Mouse (Mus musculus) heart, embryonic 14.5 days (tissue): ENCODE measurements around the gene Ralgapa2. TPM values are rescaled to one million over a fixed set of nuclear protein-coding genes. Genes with fewer than 3 reads are reported as not detected.

Experiments used
- ATAC-seq: fragments of 200-750 bp; cut with Nextera tagmentation; 2 replicates; pipeline ENCODE4 v1.8.0; 2017; ENCODE audit warnings: low read depth, moderate TSS enrichment; ENCODE audit not compliant: insufficient number of reproducible peaks, insufficient read depth, low FRiP score
- H3K27ac ChIP-seq, 2 experiments: fragments of 200-500 bp in 1 of 2; fragments of 300-500 bp in 1 of 2; sonication (generic) in 1 of 2; replicated peaks in 1 of 2; 2 replicates each; pipeline ENCODE4 v1.5.1; 2012 to 2014; ENCODE audit warnings: low read depth in 2 of 2, low read length in 2 of 2, control low read depth in 1 of 2, mild to moderate bottlenecking in 1 of 2, mixed read lengths in 1 of 2; ENCODE audit not compliant: control insufficient read depth in 1 of 2, insufficient read depth in 1 of 2
- H3K27me3 ChIP-seq: fragments of 300-500 bp; sonication (generic); 2 replicates; pipeline ENCODE4 v1.6.1; 2014; ENCODE audit warnings: mild to moderate bottlenecking, low read length, control low read depth; ENCODE audit not compliant: control insufficient read depth, insufficient read depth
- H3K36me3 ChIP-seq: fragments of 300-500 bp; sonication (generic); 2 replicates; pipeline ENCODE4 v1.6.1; 2014; ENCODE audit warnings: mild to moderate bottlenecking, control low read depth, low read length, mixed read lengths; ENCODE audit not compliant: control insufficient read depth, insufficient read depth
- H3K4me1 ChIP-seq, 2 experiments: fragments of 200-500 bp in 1 of 2; fragments of 300-500 bp in 1 of 2; sonication (generic) in 1 of 2; 2 replicates each; pipeline ENCODE4 v1.6.1; 2012 to 2014; ENCODE audit warnings: low read length in 2 of 2, control low read depth in 1 of 2, mixed read lengths in 1 of 2; ENCODE audit not compliant: control insufficient read depth in 2 of 2, insufficient read depth in 2 of 2
- H3K4me2 ChIP-seq: fragments of 300-500 bp; sonication (generic); 2 replicates; pipeline ENCODE4 v1.6.1; 2014; ENCODE audit warnings: mild to moderate bottlenecking, low read length
- H3K4me3 ChIP-seq, 2 experiments: fragments of 200-500 bp in 1 of 2; fragments of 300-500 bp in 1 of 2; sonication (generic) in 1 of 2; 2 replicates each; pipeline ENCODE4 v1.5.1; 2012 to 2014; ENCODE audit warnings: low read length in 2 of 2, mild to moderate bottlenecking in 2 of 2, control low read depth in 1 of 2, low read depth in 1 of 2, moderate library complexity in 1 of 2; ENCODE audit not compliant: control insufficient read depth in 1 of 2, insufficient read depth in 1 of 2
- H3K9ac ChIP-seq: fragments of 300-500 bp; sonication (generic); 2 replicates; pipeline ENCODE4 v1.6.1; 2014; ENCODE audit warnings: mild to moderate bottlenecking, low read length
- H3K9me3 ChIP-seq: fragments of 300-500 bp; sonication (generic); 2 replicates; pipeline ENCODE4 v1.6.1; 2016; ENCODE audit warnings: low read length, control low read depth; ENCODE audit not compliant: control insufficient read depth
- WGBS: fragments of 180-500 bp; shearing (Covaris S2); extraction: QIAGEN DNeasy Blood & Tissue Kit; methylation state at CpG from one replicate; pipeline ENCODE4 v1.1.7; 2014; 5-methylcytosine and 5-hydroxymethylcytosine counted together
- polyA plus RNA-seq: library from polyadenylated mRNA; unstranded; fragments of >200 nt; fragmentation: Nextera tagmentation; extraction: Ambion mirVana; gene quantifications from 2 replicates; pipeline ENCODE4 v1.2.1, GENCODE M21; 2014

The Ralgapa2 gene
- polyA plus RNA-seq, 1 experiment from 2014 or later, result 11.0 TPM

- no peaks in the 10 kb centered on the region for H3K27me3 ChIP-seq
- H3K36me3 ChIP-seq, result peaks cover 12% of the 10 kb centered on the region
- no peak overlapping the region for H3K4me3 ChIP-seq
- H3K4me2 ChIP-seq, result no peak overlapping the region
- no peaks in the 10 kb centered on the region for H3K9me3 ChIP-seq
- H3K9ac ChIP-seq, result no peak overlapping the region
- H3K27ac ChIP-seq, result no peak overlapping the region
- ATAC-seq, result no peak
- WGBS, result 33% methylated on average over 8 of the region's 8 CpGs
- peaks cover 0 to 5% of the 10 kb centered on the region in 2 experiments; a peak in 1 of 4 replicates for H3K4me1 ChIP-seq
Measured at GRCm38 (mm10) chr2:146414484-146415291, 97.5 kb downstream of the Ralgapa2 start.

GRCm38 (mm10) chr2:146412733-146413132 lies 99.4 kb downstream of the Ralgapa2 start:
- H3K4me2 ChIP-seq, result no peak overlapping the region
- H3K9me3 ChIP-seq, result no peaks in the 10 kb centered on the region
- no peak overlapping the region for H3K9ac ChIP-seq
- H3K4me3 ChIP-seq, result no peak overlapping the region
- peaks cover 14% of the 10 kb centered on the region for H3K36me3 ChIP-seq
- H3K27ac ChIP-seq, result no peak overlapping the region
- WGBS, result 33% methylated on average over 9 of the region's 9 CpGs
- peaks cover 0 to 5% of the 10 kb centered on the region in 2 experiments; a peak in 1 of 4 replicates for H3K4me1 ChIP-seq
- ATAC-seq, result no peak
- H3K27me3 ChIP-seq, result no peaks in the 10 kb centered on the region

- no peak for ATAC-seq
- WGBS, result 80% methylated on average over 5 of the region's 5 CpGs
Measured at GRCm38 (mm10) chr2:146411904-146412303, 100.2 kb downstream of the Ralgapa2 start.

GRCm38 (mm10) chr2:146407078-146407477 lies 105.1 kb downstream of the Ralgapa2 start:
- ATAC-seq, result no peak
- H3K4me1 ChIP-seq, result no peaks in the 10 kb centered on the region
- H3K36me3 ChIP-seq, result peaks cover 24% of the 10 kb centered on the region
- no peaks in the 10 kb centered on the region for H3K9me3 ChIP-seq
- no peak overlapping the region for H3K4me3 ChIP-seq
- no peaks in the 10 kb centered on the region for H3K27me3 ChIP-seq
- H3K27ac ChIP-seq, result no peak overlapping the region
- 90% methylated on average over 4 of the region's 4 CpGs for WGBS
- H3K9ac ChIP-seq, result no peak overlapping the region
- no peak overlapping the region for H3K4me2 ChIP-seq

More at GRCm38 (mm10) chr2:146411904-146412303, 100.2 kb downstream of the Ralgapa2 start:
- H3K4me1 ChIP-seq, result peaks cover 0 to 5% of the 10 kb centered on the region in 2 experiments; a peak in 1 of 4 replicates
- no peak overlapping the region for H3K27ac ChIP-seq
- no peak overlapping the region for H3K9ac ChIP-seq
- H3K9me3 ChIP-seq, result no peaks in the 10 kb centered on the region
- no peaks in the 10 kb centered on the region for H3K27me3 ChIP-seq
- peaks cover 14% of the 10 kb centered on the region for H3K36me3 ChIP-seq
- no peak overlapping the region for H3K4me2 ChIP-seq
- no peak overlapping the region for H3K4me3 ChIP-seq

- H3K36me3 ChIP-seq, result peaks cover 25% of the 10 kb centered on the region
- H3K27me3 ChIP-seq, result no peaks in the 10 kb centered on the region
- H3K9me3 ChIP-seq, result no peaks in the 10 kb centered on the region
- no peak overlapping the region for H3K9ac ChIP-seq
- no peak overlapping the region for H3K27ac ChIP-seq
- no peak overlapping the region for H3K4me3 ChIP-seq
- no peak overlapping the region for H3K4me2 ChIP-seq
- no peak for ATAC-seq
- H3K4me1 ChIP-seq, result no peaks in the 10 kb centered on the region
Measured at GRCm38 (mm10) chr2:146401588-146401987, 110.6 kb downstream of the Ralgapa2 start.

GRCm38 (mm10) chr2:146400738-146401137 lies 111.4 kb downstream of the Ralgapa2 start:
- H3K27me3 ChIP-seq, result no peaks in the 10 kb centered on the region
- ATAC-seq, result no peak
- no peak overlapping the region for H3K9ac ChIP-seq
- no peak overlapping the region for H3K4me3 ChIP-seq
- H3K27ac ChIP-seq, result no peak overlapping the region
- H3K36me3 ChIP-seq, result peaks cover 25% of the 10 kb centered on the region
- H3K9me3 ChIP-seq, result no peaks in the 10 kb centered on the region
- 56% methylated on average over 2 of the region's 2 CpGs for WGBS
- no peaks in the 10 kb centered on the region for H3K4me1 ChIP-seq
- H3K4me2 ChIP-seq, result no peak overlapping the region

- no peak overlapping the region for H3K27ac ChIP-seq
- peaks cover 20% of the 10 kb centered on the region for H3K36me3 ChIP-seq
- ATAC-seq, result no peak
- WGBS, result 90% methylated on average over 6 of the region's 6 CpGs
- no peak overlapping the region for H3K4me2 ChIP-seq
- H3K9ac ChIP-seq, result no peak overlapping the region
- H3K4me1 ChIP-seq, result no peaks in the 10 kb centered on the region
- H3K27me3 ChIP-seq, result no peaks in the 10 kb centered on the region
- H3K9me3 ChIP-seq, result no peaks in the 10 kb centered on the region
- no peak overlapping the region for H3K4me3 ChIP-seq
Measured at GRCm38 (mm10) chr2:146398211-146398865, 113.8 kb downstream of the Ralgapa2 start.
